ENCODE assay signal across 8 mouse cellular contexts in the genomic region with DNA sequence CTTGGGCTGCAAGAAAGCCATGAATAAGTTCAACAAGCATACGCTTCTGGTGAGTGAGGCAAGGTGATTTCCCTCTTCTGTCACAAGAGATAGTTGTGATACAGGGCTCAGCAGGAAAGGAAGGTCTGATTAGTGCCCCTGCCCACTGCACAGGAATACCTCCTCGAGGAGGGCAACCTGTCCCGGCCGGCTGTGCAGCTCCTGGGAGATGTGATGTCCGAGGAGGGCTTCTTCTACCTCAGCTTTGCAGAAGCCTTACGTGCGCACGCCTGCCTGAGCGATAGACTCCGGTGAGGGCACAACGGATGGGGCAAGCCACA. TPM values are rescaled to one million over a fixed set of nuclear protein-coding genes. Genes with fewer than 3 reads are reported as not detected.
DNase-seq lines count a peak whose midpoint lies in the region; ATAC-seq and TF ChIP-seq lines count a peak whose summit lies in the region.

No protein-coding gene starts in this region.

- H3K27ac ChIP-seq in kidney, postnatal 0 days, result no peak overlapping the region
- H3K27ac ChIP-seq in embryonic facial prominence, embryonic 14.5 days (replicated peaks; ENCODE audit: low read depth, low read length), result no peak overlapping the region
- H3K27ac ChIP-seq in intestine, embryonic 14.5 days (ENCODE audit: low read depth), result no peak overlapping the region
- H3K27ac ChIP-seq in midbrain, postnatal 0 days (ENCODE audit: low read depth, low read length), result 0 out of 2 replicates have a peak overlapping the region, but pooled peaks have one; percentile 9

- H3K36me3 ChIP-seq in kidney, postnatal 0 days (ENCODE audit: insufficient read depth, low read length), result peaks cover 21% of the 10 kb centered on the region
- H3K36me3 ChIP-seq in embryonic facial prominence, embryonic 14.5 days (ENCODE audit: control insufficient read depth, insufficient read depth, low read length), result peaks cover 39% of the 10 kb centered on the region
- peaks cover 35% of the 10 kb centered on the region for H3K36me3 ChIP-seq in intestine, embryonic 14.5 days (ENCODE audit: control insufficient read depth, insufficient read depth, low read length)
- peaks cover 36% of the 10 kb centered on the region for H3K36me3 ChIP-seq in midbrain, postnatal 0 days (ENCODE audit: insufficient read depth, low read length)

- peak overlapping the region; percentile 12; the same call in 1 of the 2 replicates for H3K4me3 ChIP-seq in kidney, postnatal 0 days (replicated peaks; ENCODE audit: low read depth, low read length)
- H3K4me3 ChIP-seq in embryonic facial prominence, embryonic 14.5 days (ENCODE audit: low read depth, low read length), result peak overlapping the region; percentile 36
- peak overlapping the region; percentile 31 for H3K4me3 ChIP-seq in intestine, embryonic 14.5 days (ENCODE audit: low read depth, low read length)
- H3K4me3 ChIP-seq in midbrain, postnatal 0 days (ENCODE audit: low read depth, low read length), result peak overlapping the region; percentile 30

- peaks cover 18% of the 10 kb centered on the region for H3K4me1 ChIP-seq in kidney, postnatal 0 days (replicated peaks; ENCODE audit: insufficient read depth, low read length)
- peaks cover 6% of the 10 kb centered on the region for H3K4me1 ChIP-seq in embryonic facial prominence, embryonic 14.5 days (ENCODE audit: control insufficient read depth, insufficient read depth, low read length)
- no peaks in the 10 kb centered on the region; the same call in 1 of the 2 replicates for H3K4me1 ChIP-seq in intestine, embryonic 14.5 days (replicated peaks; ENCODE audit: control insufficient read depth, insufficient read depth, low read length)
- H3K4me1 ChIP-seq in midbrain, postnatal 0 days (ENCODE audit: insufficient read depth, low read length), result 0 out of 2 replicates have a peak, but pooled peaks cover 3% of the 10 kb centered on the region

- TF ChIP-seq CTCF in kidney, postnatal 0 days (IDR thresholded peaks at IDR 0.05; ENCODE audit: low read depth), result no peak
- no peak for TF ChIP-seq CTCF in midbrain, postnatal 0 days (IDR thresholded peaks at IDR 0.05)

- ATAC-seq in kidney, postnatal 0 days (replicated peaks; ENCODE audit: low FRiP score, low read depth), result no peak; the same call in 1 of the 2 replicates
- 0 out of 2 replicates have a peak, but pooled peaks have one; percentile 3 for ATAC-seq in embryonic facial prominence, embryonic 14.5 days (ENCODE audit: low read depth)
- no peak for ATAC-seq in intestine, embryonic 14.5 days (replicated peaks; ENCODE audit: low FRiP score, low TSS enrichment, low read depth)
- ATAC-seq in midbrain, postnatal 0 days (ENCODE audit: low FRiP score), result no peak

- H3K9ac ChIP-seq in kidney, postnatal 0 days (ENCODE audit: low read depth, low read length), result no peak overlapping the region
- H3K9ac ChIP-seq in embryonic facial prominence, embryonic 14.5 days (ENCODE audit: low read depth, low read length), result peak overlapping the region; percentile 56
- H3K9ac ChIP-seq in intestine, embryonic 14.5 days (ENCODE audit: low read length), result no peak overlapping the region; the same call in 1 of the 2 replicates
- H3K9ac ChIP-seq in midbrain, postnatal 0 days (replicated peaks; ENCODE audit: low read length, poor library complexity, severe bottlenecking), result peak overlapping the region; percentile 54

- no peak for DNase-seq in kidney, postnatal 0 days (ENCODE audit: low spot score)
- no peak for DNase-seq in kidney, postnatal 4 days
- DNase-seq in embryonic facial prominence, embryonic 14.5 days (ENCODE audit: low spot score), result no peak
- DNase-seq in intestine, embryonic 14.5 days (ENCODE audit: low spot score), result no peak
- DNase-seq in midbrain, postnatal 0 days (ENCODE audit: low spot score), result no peak
- DNase-seq in adrenal gland, postnatal 10 days, result no peak
- DNase-seq in urinary bladder, adult 18-20 months (ENCODE audit: low spot score in 2 of 2), result no peak
- no peak for DNase-seq in T-cell, adult 2 months (ENCODE audit: low spot score)

- H3K27me3 ChIP-seq in kidney, postnatal 0 days (ENCODE audit: insufficient read depth, low read length), result no peaks in the 10 kb centered on the region
- H3K27me3 ChIP-seq in embryonic facial prominence, embryonic 14.5 days (replicated peaks; ENCODE audit: control insufficient read depth, insufficient read depth, low read length), result peaks cover 24% of the 10 kb centered on the region
- peaks cover 14% of the 10 kb centered on the region for H3K27me3 ChIP-seq in intestine, embryonic 14.5 days (replicated peaks; ENCODE audit: control insufficient read depth, insufficient read depth, low read length)
- 0 out of 2 replicates have a peak, but pooled peaks cover 3% of the 10 kb centered on the region for H3K27me3 ChIP-seq in midbrain, postnatal 0 days (ENCODE audit: insufficient read depth, low read length)

- 28% methylated on average over 11 of the region's 11 CpGs for WGBS in kidney, postnatal 0 days
- 34% methylated on average over 10 of the region's 11 CpGs for WGBS in embryonic facial prominence, embryonic 14.5 days
- 29% methylated on average over 11 of the region's 11 CpGs for WGBS in intestine, embryonic 14.5 days
- 35% methylated on average over 11 of the region's 11 CpGs for WGBS in midbrain, postnatal 0 days

- H3K4me2 ChIP-seq in kidney, postnatal 0 days (ENCODE audit: low read length), result peak overlapping the region; percentile 53
- peak overlapping the region; percentile 62 for H3K4me2 ChIP-seq in embryonic facial prominence, embryonic 14.5 days (ENCODE audit: low read depth, low read length)
- peak overlapping the region; percentile 59 for H3K4me2 ChIP-seq in intestine, embryonic 14.5 days (ENCODE audit: low read length)
- H3K4me2 ChIP-seq in midbrain, postnatal 0 days (ENCODE audit: low read depth, low read length, poor library complexity, severe bottlenecking), result peak overlapping the region; percentile 54

- no peaks in the 10 kb centered on the region for H3K9me3 ChIP-seq in kidney, postnatal 0 days (replicated peaks; ENCODE audit: low read length)
- H3K9me3 ChIP-seq in embryonic facial prominence, embryonic 14.5 days (ENCODE audit: control insufficient read depth, low read length), result no peaks in the 10 kb centered on the region
- no peaks in the 10 kb centered on the region for H3K9me3 ChIP-seq in intestine, embryonic 14.5 days (ENCODE audit: control insufficient read depth, low read length)
- no peaks in the 10 kb centered on the region for H3K9me3 ChIP-seq in midbrain, postnatal 0 days (ENCODE audit: low read length)

RNA-seq across cellular contexts. Expression of a gene that starts 9.7 kb away (rescaled TPM):
- polyA plus RNA-seq in kidney, postnatal 0 days (2015; fragmentation: Nextera tagmentation; extraction: Ambion mirVana), result 108 and 111 TPM in 2 replicates
- polyA plus RNA-seq in embryonic facial prominence, embryonic 14.5 days (2014; fragmentation: Nextera tagmentation; extraction: Ambion mirVana), result 69.0 and 78.6 TPM in 2 replicates
- 63.7 and 68.0 TPM in 2 replicates for polyA plus RNA-seq in intestine, embryonic 14.5 days (2014; fragmentation: Nextera tagmentation; extraction: Ambion mirVana)
- 104 and 120 TPM in 2 replicates for total RNA-seq in midbrain, postnatal 0 days (2014; rRNA removed)
- 89.1 and 91.0 TPM in 2 replicates for polyA plus RNA-seq in midbrain, postnatal 0 days (2015; fragmentation: Nextera tagmentation; extraction: Ambion mirVana)
- 100 to 1,000 TPM in 1 of 2 experiments, 10 to 100 TPM in 1; 92.4 to 109 TPM for total RNA-seq in adrenal gland, postnatal 10 days (2021)

RNA-seq across cellular contexts. Expression of a gene that starts 9.7 kb away (rescaled TPM):
- polyA plus RNA-seq in kidney, postnatal 0 days (2015; fragmentation: Nextera tagmentation; extraction: Ambion mirVana), result 78.0 and 87.0 TPM in 2 replicates
- polyA plus RNA-seq in embryonic facial prominence, embryonic 14.5 days (2014; fragmentation: Nextera tagmentation; extraction: Ambion mirVana), result 66.9 and 82.7 TPM in 2 replicates
- polyA plus RNA-seq in intestine, embryonic 14.5 days (2014; fragmentation: Nextera tagmentation; extraction: Ambion mirVana), result 72.4 and 74.8 TPM in 2 replicates
- total RNA-seq in midbrain, postnatal 0 days (2014; rRNA removed), result 79.7 and 129 TPM in 2 replicates
- polyA plus RNA-seq in midbrain, postnatal 0 days (2015; fragmentation: Nextera tagmentation; extraction: Ambion mirVana), result 115 and 126 TPM in 2 replicates
- total RNA-seq in adrenal gland, postnatal 10 days (2021), result 10 to 100 TPM; 61.9 to 73.1 TPM

RNA-seq across cellular contexts. Expression of a gene that starts 17.8 kb away (rescaled TPM):
- 34.0 and 36.4 TPM in 2 replicates for polyA plus RNA-seq in kidney, postnatal 0 days (2015; fragmentation: Nextera tagmentation; extraction: Ambion mirVana)
- polyA plus RNA-seq in embryonic facial prominence, embryonic 14.5 days (2014; fragmentation: Nextera tagmentation; extraction: Ambion mirVana), result 23.4 and 27.7 TPM in 2 replicates
- 26.4 and 29.7 TPM in 2 replicates for polyA plus RNA-seq in intestine, embryonic 14.5 days (2014; fragmentation: Nextera tagmentation; extraction: Ambion mirVana)
- total RNA-seq in midbrain, postnatal 0 days (2014; rRNA removed), result 29.5 and 32.4 TPM in 2 replicates
- polyA plus RNA-seq in midbrain, postnatal 0 days (2015; fragmentation: Nextera tagmentation; extraction: Ambion mirVana), result 31.2 and 31.5 TPM in 2 replicates
- total RNA-seq in adrenal gland, postnatal 10 days (2021), result 10 to 100 TPM; 37.6 to 38.6 TPM

RNA-seq across cellular contexts. Expression of a gene that starts 22.7 kb away (rescaled TPM):
- 4.2 and 5.3 TPM in 2 replicates for polyA plus RNA-seq in kidney, postnatal 0 days (2015; fragmentation: Nextera tagmentation; extraction: Ambion mirVana)
- polyA plus RNA-seq in embryonic facial prominence, embryonic 14.5 days (2014; fragmentation: Nextera tagmentation; extraction: Ambion mirVana), result 6.8 and 6.9 TPM in 2 replicates
- 2.4 and 3.0 TPM in 2 replicates for polyA plus RNA-seq in intestine, embryonic 14.5 days (2014; fragmentation: Nextera tagmentation; extraction: Ambion mirVana)
- total RNA-seq in midbrain, postnatal 0 days (2014; rRNA removed), result 4.8 and 6.8 TPM in 2 replicates
- 3.4 and 3.7 TPM in 2 replicates for polyA plus RNA-seq in midbrain, postnatal 0 days (2015; fragmentation: Nextera tagmentation; extraction: Ambion mirVana)
- 100 to 1,000 TPM; 144 to 202 TPM for total RNA-seq in adrenal gland, postnatal 10 days (2021)

RNA-seq across cellular contexts. Expression of a gene that starts 22.9 kb away (rescaled TPM):
- polyA plus RNA-seq in kidney, postnatal 0 days (2015; fragmentation: Nextera tagmentation; extraction: Ambion mirVana), result 0.88 and 1.0 TPM in 2 replicates
- polyA plus RNA-seq in embryonic facial prominence, embryonic 14.5 days (2014; fragmentation: Nextera tagmentation; extraction: Ambion mirVana), result 0.78 and 1.4 TPM in 2 replicates
- polyA plus RNA-seq in intestine, embryonic 14.5 days (2014; fragmentation: Nextera tagmentation; extraction: Ambion mirVana), result 2.0 TPM in 2 replicates
- not detected in 2 replicates for total RNA-seq in midbrain, postnatal 0 days (2014; rRNA removed)
- 0.62 and 1.1 TPM in 2 replicates for polyA plus RNA-seq in midbrain, postnatal 0 days (2015; fragmentation: Nextera tagmentation; extraction: Ambion mirVana)
- 1 to 10 TPM; 5.2 TPM for total RNA-seq in adrenal gland, postnatal 10 days (2021)

Comparison
In these comparisons a context has a peak if more than half of its experiments do, and no peak if none do; other contexts are left out.
1. H3K9ac ChIP-seq: peak in embryonic facial prominence, embryonic 14.5 days (single experiment) and midbrain, postnatal 0 days (single experiment); none in kidney, postnatal 0 days (single experiment) and intestine, embryonic 14.5 days (single experiment).
2. Peak in every context shown above with its lines, with median percentiles within 50 percentile points of each other: H3K4me2 ChIP-seq and H3K4me3 ChIP-seq.